Mouse (Mus musculus): Measurements from ENCODE around the gene Tex52. TPM values are rescaled to one million over a fixed set of nuclear protein-coding genes. Genes with fewer than 3 reads are reported as not detected.

Tex52 gene
- total RNA-seq, 2 experiments from 2014 or later: 0.34 TPM; not detected in 1

GRCm38 (mm10) chr6:128425046-128425445 is 49.8 kb downstream of the Tex52 start:
- no peak for DNase-seq (ENCODE audit: low spot score in 2 of 2)

GRCm38 (mm10) chr6:128427571-128427970 is 52.3 kb downstream of the Tex52 start:
- no peak for DNase-seq (ENCODE audit: low spot score in 2 of 2)

DNA sequence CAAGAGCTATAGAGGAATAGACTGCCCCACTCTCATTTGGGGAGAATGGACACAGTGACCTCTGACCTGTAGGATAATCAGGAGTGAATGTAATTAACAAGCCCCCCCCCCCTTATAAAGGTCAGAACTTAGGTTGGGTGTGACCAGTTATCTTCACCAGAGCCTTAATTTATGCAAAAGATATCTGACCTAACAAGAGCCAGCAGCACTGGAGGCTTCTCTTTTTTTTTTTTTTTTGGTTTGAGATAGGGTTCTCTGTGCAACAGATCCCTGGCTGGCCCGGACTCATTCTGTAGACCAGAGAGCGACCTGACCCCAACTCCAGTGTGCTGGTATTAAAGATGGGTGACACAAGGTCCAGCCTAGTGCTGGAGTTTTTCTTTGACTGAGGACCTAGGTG is 54.0 kb downstream of the Tex52 start:
- DNase-seq (ENCODE audit: low spot score in 2 of 2): no peak

DNA sequence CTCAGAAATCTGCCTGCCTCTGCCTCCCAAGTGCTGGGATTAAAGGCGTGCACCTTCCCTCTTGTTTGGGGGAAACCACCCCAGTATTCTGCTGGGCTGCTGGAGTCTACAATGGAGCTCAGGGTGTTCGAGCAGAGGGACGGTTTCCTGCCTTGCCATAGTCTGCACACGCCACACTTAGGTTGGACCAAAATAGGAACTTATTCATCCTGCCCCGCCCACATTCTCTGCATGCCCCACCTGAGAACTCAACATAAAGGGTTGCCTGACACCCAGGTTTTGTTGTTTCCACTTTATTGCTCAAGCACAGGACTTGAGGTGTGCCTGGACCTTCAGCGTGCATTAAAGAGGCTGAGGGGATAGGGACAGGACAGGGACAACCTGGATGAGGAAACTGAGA is 54.6 kb downstream of the Tex52 start:
- no peak for DNase-seq (ENCODE audit: low spot score in 2 of 2)

GRCm38 (mm10) chr6:128432356-128432915 is 57.2 kb downstream of the Tex52 start:
- DNase-seq (ENCODE audit: low spot score in 2 of 2): no peak

GRCm38 (mm10) chr6:128433566-128433965 is 58.3 kb downstream of the Tex52 start:
- DNase-seq (ENCODE audit: low spot score in 2 of 2): no peak

Other genes starting within 250 kb of the Tex52 start
- 100 to 1,000 TPM; 151 to 194 TPM for gene Tspan9, start 231.9 kb upstream of the Tex52 start, total RNA-seq (2021)
- 10 to 100 TPM; 18.8 to 20.5 TPM for gene Tead4, start 74.6 kb upstream of the Tex52 start, total RNA-seq (2021)
- gene Tulp3, start 19.6 kb upstream of the Tex52 start, total RNA-seq (2021): 10 to 100 TPM; 19.9 to 21.6 TPM
- 10 to 100 TPM; 24.0 to 24.7 TPM for gene Rhno1, start 12.5 kb upstream of the Tex52 start, total RNA-seq (2021)
- 10 to 100 TPM; 21.2 to 21.8 TPM for gene Foxm1, start 12.5 kb upstream of the Tex52 start, total RNA-seq (2021)
- gene Gm44596, start within 50 bp of the Tex52 start, total RNA-seq (2021): not detected
- gene Nrip2, start 23.8 kb downstream of the Tex52 start, total RNA-seq (2021): 1 to 10 TPM; 2.6 to 3.7 TPM
- 10 to 100 TPM; 27.2 to 27.3 TPM for gene Itfg2, start 49.5 kb downstream of the Tex52 start, total RNA-seq (2021)
- 100 to 1,000 TPM in 1 of 2 experiments, 10 to 100 TPM in 1; 98.2 to 107 TPM for gene Fkbp4, start 63.2 kb downstream of the Tex52 start, total RNA-seq (2021)
- 1 to 10 TPM in 1 of 2 experiments, under 1 TPM in 1; 0.69 to 6.6 TPM for gene Pzp, start 151.3 kb downstream of the Tex52 start, total RNA-seq (2021)
- not detected for gene A2ml1, start 206.2 kb downstream of the Tex52 start, total RNA-seq (2021)
- not detected for gene Klrb1a, start 248.1 kb downstream of the Tex52 start, total RNA-seq (2021)